Mouse (Mus musculus): ENCODE data around the gene Hoxa9.

- TF ChIP-seq CTCF (IDR thresholded peaks at IDR 0.05; ENCODE audit: borderline replicate concordance, insufficient read depth, low read length), result no peak
- no peak for TF ChIP-seq POLR2A (IDR thresholded peaks at IDR 0.05; ENCODE audit: low read depth, low read length)
Observed at GRCm38 (mm10) chr6:52185834-52186233, 45.1 kb downstream of the Hoxa9 start.
